Mouse (Mus musculus): ENCODE data around the gene Spop. TPM values are rescaled to one million over a fixed set of nuclear protein-coding genes. Genes with fewer than 3 reads are reported as not detected.
"Not testable (repeated sequence)": the region's sequence is repeated elsewhere in the genome, so short reads cannot be mapped to it uniquely, and the experiment has no call there.

Spop gene
- polyA plus RNA-seq, 1 experiment from 2014 or later, result 72.5 TPM

- no peak for ATAC-seq (ENCODE audit: low read depth)
- no peaks in the 10 kb centered on the region for H3K4me1 ChIP-seq (ENCODE audit: control insufficient read depth, low read depth, low read length)
- no peaks in the 10 kb centered on the region for H3K27me3 ChIP-seq (ENCODE audit: control insufficient read depth, insufficient read depth, low read depth, low read length)
- 81% methylated on average over 9 of the region's 9 CpGs for WGBS (ENCODE audit: insufficient replicate concordance)
- H3K4me3 ChIP-seq (ENCODE audit: low read depth, low read length), result no peak overlapping the region
- H3K4me2 ChIP-seq (ENCODE audit: low read depth, low read length), result no peak overlapping the region
- H3K36me3 ChIP-seq (ENCODE audit: control insufficient read depth, insufficient read depth), result peaks cover 13% of the 10 kb centered on the region
- H3K27ac ChIP-seq (ENCODE audit: low read length), result no peak overlapping the region
- H3K9ac ChIP-seq (ENCODE audit: low read depth, low read length), result no peak overlapping the region
- no peaks in the 10 kb centered on the region for H3K9me3 ChIP-seq (replicated peaks; ENCODE audit: control insufficient read depth, low read length)
Measured at GRCm38 (mm10) chr11:95493950-95494349, 80.1 kb downstream of the Spop start.

GRCm38 (mm10) chr11:95494374-95494773 is 80.5 kb downstream of the Spop start:
- 81% methylated on average over 3 of the region's 3 CpGs for WGBS (ENCODE audit: insufficient replicate concordance)
- Histone ChIP-seq H3K9me3 (replicated peaks; ENCODE audit: control insufficient read depth, low read length) (no peaks in the 10 kb centered on the region), H3K4me2 (ENCODE audit: low read depth, low read length) (no peak overlapping the region), H3K9ac (ENCODE audit: low read depth, low read length) (no peak overlapping the region), H3K27ac (ENCODE audit: low read length) (no peak overlapping the region), H3K4me1 (ENCODE audit: control insufficient read depth, low read depth, low read length) (no peaks in the 10 kb centered on the region), H3K27me3 (ENCODE audit: control insufficient read depth, insufficient read depth, low read depth, low read length) (no peaks in the 10 kb centered on the region), H3K36me3 (ENCODE audit: control insufficient read depth, insufficient read depth) (peaks cover 13% of the 10 kb centered on the region), H3K4me3 (ENCODE audit: low read depth, low read length) (no peak overlapping the region)
- no peak for ATAC-seq (ENCODE audit: low read depth)

- no peaks in the 10 kb centered on the region for H3K4me1 ChIP-seq (ENCODE audit: control insufficient read depth, low read depth, low read length)
- H3K36me3 ChIP-seq (ENCODE audit: control insufficient read depth, insufficient read depth), result peaks cover 13% of the 10 kb centered on the region
- no peak overlapping the region for H3K4me2 ChIP-seq (ENCODE audit: low read depth, low read length)
- no peak overlapping the region for H3K9ac ChIP-seq (ENCODE audit: low read depth, low read length)
- H3K27me3 ChIP-seq (ENCODE audit: control insufficient read depth, insufficient read depth, low read depth, low read length), result no peaks in the 10 kb centered on the region
- H3K9me3 ChIP-seq (replicated peaks; ENCODE audit: control insufficient read depth, low read length), result no peaks in the 10 kb centered on the region
- no peak overlapping the region for H3K4me3 ChIP-seq (ENCODE audit: low read depth, low read length)
- no peak for ATAC-seq (ENCODE audit: low read depth)
- WGBS (ENCODE audit: insufficient replicate concordance), result 83% methylated on average over 9 of the region's 9 CpGs
- no peak overlapping the region for H3K27ac ChIP-seq (ENCODE audit: low read length)
Measured at GRCm38 (mm10) chr11:95495883-95496282, 82.0 kb downstream of the Spop start.

- H3K4me3 ChIP-seq (ENCODE audit: low read depth, low read length), result no peak overlapping the region
- WGBS (ENCODE audit: insufficient replicate concordance), result 85% methylated on average over 5 of the region's 5 CpGs
- H3K9me3 ChIP-seq (replicated peaks; ENCODE audit: control insufficient read depth, low read length), result no peaks in the 10 kb centered on the region
- no peaks in the 10 kb centered on the region for H3K36me3 ChIP-seq (ENCODE audit: control insufficient read depth, insufficient read depth)
- no peaks in the 10 kb centered on the region for H3K4me1 ChIP-seq (ENCODE audit: control insufficient read depth, low read depth, low read length)
- no peak overlapping the region for H3K4me2 ChIP-seq (ENCODE audit: low read depth, low read length)
- H3K9ac ChIP-seq (ENCODE audit: low read depth, low read length), result no peak overlapping the region
- no peak overlapping the region for H3K27ac ChIP-seq (ENCODE audit: low read length)
- no peak for ATAC-seq (ENCODE audit: low read depth)
- no peaks in the 10 kb centered on the region for H3K27me3 ChIP-seq (ENCODE audit: control insufficient read depth, insufficient read depth, low read depth, low read length)
Measured at GRCm38 (mm10) chr11:95497921-95498320, 84.0 kb downstream of the Spop start.

GRCm38 (mm10) chr11:95500412-95500811 is 86.5 kb downstream of the Spop start:
- Histone ChIP-seq H3K9ac (ENCODE audit: low read depth, low read length) (no peak overlapping the region), H3K4me3 (ENCODE audit: low read depth, low read length) (no peak overlapping the region), H3K27me3 (ENCODE audit: control insufficient read depth, insufficient read depth, low read depth, low read length) (peaks cover 2% of the 10 kb centered on the region; the same call in 1 of the 2 replicates), H3K4me1 (ENCODE audit: control insufficient read depth, low read depth, low read length) (no peaks in the 10 kb centered on the region), H3K9me3 (replicated peaks; ENCODE audit: control insufficient read depth, low read length) (no peaks in the 10 kb centered on the region), H3K4me2 (ENCODE audit: low read depth, low read length) (no peak overlapping the region), H3K36me3 (ENCODE audit: control insufficient read depth, insufficient read depth) (no peaks in the 10 kb centered on the region), H3K27ac (ENCODE audit: low read length) (no peak overlapping the region)
- ATAC-seq (ENCODE audit: low read depth), result no peak
- 37% methylated on average over 4 of the region's 4 CpGs for WGBS (ENCODE audit: insufficient replicate concordance)

GRCm38 (mm10) chr11:95500836-95501235 is 87.0 kb downstream of the Spop start:
- H3K36me3 ChIP-seq (ENCODE audit: control insufficient read depth, insufficient read depth), result no peaks in the 10 kb centered on the region
- H3K9ac ChIP-seq (ENCODE audit: low read depth, low read length), result no peak overlapping the region
- no peaks in the 10 kb centered on the region for H3K4me1 ChIP-seq (ENCODE audit: control insufficient read depth, low read depth, low read length)
- 48% methylated on average over 3 of the region's 3 CpGs for WGBS (ENCODE audit: insufficient replicate concordance)
- H3K4me2 ChIP-seq (ENCODE audit: low read depth, low read length), result no peak overlapping the region
- no peaks in the 10 kb centered on the region for H3K9me3 ChIP-seq (replicated peaks; ENCODE audit: control insufficient read depth, low read length)
- peaks cover 2% of the 10 kb centered on the region; the same call in 1 of the 2 replicates for H3K27me3 ChIP-seq (ENCODE audit: control insufficient read depth, insufficient read depth, low read depth, low read length)
- no peak overlapping the region for H3K4me3 ChIP-seq (ENCODE audit: low read depth, low read length)
- no peak for ATAC-seq (ENCODE audit: low read depth)
- no peak overlapping the region for H3K27ac ChIP-seq (ENCODE audit: low read length)

- 60% methylated on average over 8 of the region's 8 CpGs for WGBS (ENCODE audit: insufficient replicate concordance)
- H3K4me2 ChIP-seq (ENCODE audit: low read depth, low read length); H3K36me3 ChIP-seq (ENCODE audit: control insufficient read depth, insufficient read depth); H3K9me3 ChIP-seq (replicated peaks; ENCODE audit: control insufficient read depth, low read length); H3K9ac ChIP-seq (ENCODE audit: low read depth, low read length); H3K4me3 ChIP-seq (ENCODE audit: low read depth, low read length); H3K27ac ChIP-seq (ENCODE audit: low read length); H3K4me1 ChIP-seq (ENCODE audit: control insufficient read depth, low read depth, low read length); ATAC-seq (ENCODE audit: low read depth); H3K27me3 ChIP-seq (ENCODE audit: control insufficient read depth, insufficient read depth, low read depth, low read length): not testable (repeated sequence)
Measured at GRCm38 (mm10) chr11:95501826-95502225, 87.9 kb downstream of the Spop start.

- Histone ChIP-seq H3K4me1 (ENCODE audit: control insufficient read depth, low read depth, low read length) (no peaks in the 10 kb centered on the region), H3K9ac (ENCODE audit: low read depth, low read length) (no peak overlapping the region), H3K9me3 (replicated peaks; ENCODE audit: control insufficient read depth, low read length) (no peaks in the 10 kb centered on the region), H3K36me3 (ENCODE audit: control insufficient read depth, insufficient read depth) (no peaks in the 10 kb centered on the region), H3K27me3 (ENCODE audit: control insufficient read depth, insufficient read depth, low read depth, low read length) (peaks cover 2% of the 10 kb centered on the region; the same call in 1 of the 2 replicates), H3K4me3 (ENCODE audit: low read depth, low read length) (no peak overlapping the region), H3K4me2 (ENCODE audit: low read depth, low read length) (no peak overlapping the region), H3K27ac (ENCODE audit: low read length) (no peak overlapping the region)
- no peak for ATAC-seq (ENCODE audit: low read depth)
- 42% methylated on average over 10 of the region's 10 CpGs for WGBS (ENCODE audit: insufficient replicate concordance)
Measured at GRCm38 (mm10) chr11:95503581-95504180, 89.8 kb downstream of the Spop start.

GRCm38 (mm10) chr11:95504271-95504731 is 90.4 kb downstream of the Spop start:
- no peaks in the 10 kb centered on the region for H3K9me3 ChIP-seq (replicated peaks; ENCODE audit: control insufficient read depth, low read length)
- H3K9ac ChIP-seq (ENCODE audit: low read depth, low read length), result no peak overlapping the region
- no peak for ATAC-seq (ENCODE audit: low read depth)
- peaks cover 2% of the 10 kb centered on the region; the same call in 1 of the 2 replicates for H3K27me3 ChIP-seq (ENCODE audit: control insufficient read depth, insufficient read depth, low read depth, low read length)
- H3K4me3 ChIP-seq (ENCODE audit: low read depth, low read length), result no peak overlapping the region
- WGBS (ENCODE audit: insufficient replicate concordance), result 63% methylated on average over 6 of the region's 6 CpGs
- no peaks in the 10 kb centered on the region for H3K36me3 ChIP-seq (ENCODE audit: control insufficient read depth, insufficient read depth)
- no peaks in the 10 kb centered on the region for H3K4me1 ChIP-seq (ENCODE audit: control insufficient read depth, low read depth, low read length)
- H3K4me2 ChIP-seq (ENCODE audit: low read depth, low read length), result no peak overlapping the region
- H3K27ac ChIP-seq (ENCODE audit: low read length), result no peak overlapping the region

All from liver, embryonic 16.5 days (tissue).